Mouse (Mus musculus) liver, postnatal 0 days (tissue): ENCODE data around the gene Trim63. TPM values are rescaled to one million over a fixed set of nuclear protein-coding genes. Genes with fewer than 3 reads are reported as not detected.

Source experiments
- ATAC-seq: fragments of 200-750 bp; cut with Nextera tagmentation; 2 replicates; pipeline ENCODE4 v1.8.0; 2017; ENCODE audit warnings: mild to moderate bottlenecking, moderate library complexity
- DNase-seq: peaks from one replicate; pipeline ENCODE4 v3.0.0-alpha.2; 2016
- H3K27ac ChIP-seq: fragments of 300-500 bp; sonication (generic); 2 replicates; pipeline ENCODE4 v1.5.1; 2014; ENCODE audit warnings: antibody characterized with exemption, moderate library complexity, mild to moderate bottlenecking, low read depth
- H3K27me3 ChIP-seq: fragments of 300-500 bp; sonication (generic); 2 replicates; pipeline ENCODE4 v1.6.1; 2014; ENCODE audit warnings: low read length, control low read depth, mixed read lengths; ENCODE audit not compliant: insufficient read depth
- H3K36me3 ChIP-seq: fragments of 300-500 bp; sonication (generic); replicated peaks from 2 replicates; pipeline ENCODE4 v1.6.1; 2014; ENCODE audit warnings: mild to moderate bottlenecking, control low read depth, low read length, moderate library complexity, mixed read lengths; ENCODE audit not compliant: insufficient read depth
- H3K4me1 ChIP-seq: fragments of 300-500 bp; sonication (generic); 2 replicates; pipeline ENCODE4 v1.6.1; 2014; ENCODE audit warnings: antibody characterized with exemption, mild to moderate bottlenecking, control low read depth; ENCODE audit not compliant: insufficient read depth
- H3K4me2 ChIP-seq: fragments of 300-500 bp; sonication (generic); 2 replicates; pipeline ENCODE4 v1.6.1; 2014; ENCODE audit warnings: low read depth, mild to moderate bottlenecking, low read length, moderate library complexity, mixed read lengths
- H3K4me3 ChIP-seq: fragments of 300-500 bp; sonication (generic); 2 replicates; pipeline ENCODE4 v1.5.1; 2014; ENCODE audit warnings: low read depth, low read length
- H3K9ac ChIP-seq: fragments of 300-500 bp; sonication (generic); replicated peaks from 2 replicates; pipeline ENCODE4 v1.6.1; 2014; ENCODE audit warnings: mild to moderate bottlenecking, moderate library complexity
- H3K9me3 ChIP-seq: fragments of 300-500 bp; sonication (generic); 2 replicates; pipeline ENCODE4 v1.6.1; 2016; ENCODE audit warnings: mild to moderate bottlenecking, control low read depth, low read length, mixed read lengths
- CTCF ChIP-seq: sonication (generic); IDR thresholded peaks from 2 replicates; pipeline ENCODE4 v1.5.1; 2016; ENCODE audit warnings: antibody characterized with exemption, low read depth
- EP300 ChIP-seq: IDR thresholded peaks from 2 replicates; pipeline ENCODE4 v1.6.1; 2016; ENCODE audit warnings: antibody characterized with exemption, low read depth, mild to moderate bottlenecking
- WGBS: fragments of 180-500 bp; shearing (Covaris S2); extraction: QIAGEN DNeasy Blood & Tissue Kit; methylation state at CpG from one replicate; pipeline ENCODE4 v1.1.7; 2014; ENCODE audit not compliant: insufficient replicate concordance; 5-methylcytosine and 5-hydroxymethylcytosine counted together
- polyA plus RNA-seq: library from polyadenylated mRNA; unstranded; fragments of >200 nt; fragmentation: Nextera tagmentation; extraction: Ambion mirVana; gene quantifications from 2 replicates; pipeline ENCODE4 v1.2.1, GENCODE M21; 2015

Trim63 gene
- polyA plus RNA-seq, 1 experiment from 2014 or later = 0.34 TPM

- Histone ChIP-seq H3K4me2 (peak within 1 kb of the TSS; percentile 15; the same call in 1 of the 2 replicates), H3K9me3 (no peaks in the 10 kb centered on the region), H3K4me3 (peak within 1 kb of the TSS; percentile 14), H3K27ac (no peak within 1 kb of the TSS), H3K9ac (no peak within 1 kb of the TSS), H3K27me3 (peaks cover 38% of the 10 kb centered on the region), H3K4me1 (peaks cover 9% of the 10 kb centered on the region; the same call in 1 of the 2 replicates), H3K36me3 (no peaks in the 10 kb centered on the region)
- TF ChIP-seq EP300 (no peak), CTCF (no peak)
- 4% methylated on average over 61 of the region's 61 CpGs for WGBS
- no peak for ATAC-seq
- no peak for DNase-seq
Measured at GRCm38 (mm10) chr4:134343071-134344031, 28.4 kb downstream of the Trim63 start, which contains the start of gene Slc30a2. Gene Slc30a2 (plus strand): TSS chr4:134343181.

DNA sequence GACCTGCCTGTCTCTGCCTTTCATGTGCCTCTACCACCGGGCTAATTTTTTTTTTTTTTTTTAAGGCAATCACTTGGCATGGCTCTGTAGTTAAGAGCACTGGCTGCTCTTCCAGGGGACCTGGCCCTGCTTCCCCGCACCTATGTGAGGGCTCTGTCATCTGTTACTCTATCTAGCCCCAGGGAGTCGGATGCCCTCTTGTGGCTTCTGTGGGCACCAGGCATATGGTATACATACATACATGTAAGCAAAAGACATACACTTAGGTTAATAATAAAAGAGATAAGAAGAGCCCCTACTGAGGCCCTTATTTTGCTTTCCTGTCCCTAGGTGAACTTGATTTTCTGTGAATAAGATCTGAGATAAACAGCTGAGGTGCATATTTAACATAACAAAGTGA is 29.7 kb downstream of the Trim63 start:
- H3K27ac ChIP-seq = no peak overlapping the region
- WGBS = 48% methylated on average over 3 of the region's 3 CpGs
- no peak overlapping the region for H3K9ac ChIP-seq
- H3K27me3 ChIP-seq = peaks cover 38% of the 10 kb centered on the region
- no peak overlapping the region for H3K4me3 ChIP-seq
- H3K4me2 ChIP-seq = no peak overlapping the region
- H3K9me3 ChIP-seq = no peaks in the 10 kb centered on the region
- peaks cover 9% of the 10 kb centered on the region; the same call in 1 of the 2 replicates for H3K4me1 ChIP-seq
- DNase-seq = no peak
- no peaks in the 10 kb centered on the region for H3K36me3 ChIP-seq
- TF ChIP-seq CTCF (peak; percentile 29), EP300 (no peak)
- no peak for ATAC-seq

- Histone ChIP-seq H3K27me3 (peaks cover 34% of the 10 kb centered on the region), H3K4me3 (no peak overlapping the region), H3K4me2 (no peak overlapping the region), H3K27ac (no peak overlapping the region), H3K4me1 (peaks cover 9% of the 10 kb centered on the region; the same call in 1 of the 2 replicates), H3K9ac (no peak overlapping the region), H3K36me3 (no peaks in the 10 kb centered on the region), H3K9me3 (no peaks in the 10 kb centered on the region)
- no peak for TF ChIP-seq CTCF
- TF ChIP-seq EP300 = no peak
- ATAC-seq (no peak), DNase-seq (no peak)
- WGBS = 86% methylated on average over 15 of the region's 15 CpGs
Measured at GRCm38 (mm10) chr4:134345802-134346201, 30.9 kb downstream of the Trim63 start.

GRCm38 (mm10) chr4:134348078-134348477 is 33.2 kb downstream of the Trim63 start:
- H3K4me1 ChIP-seq = peaks cover 6% of the 10 kb centered on the region; the same call in 1 of the 2 replicates
- peaks cover 16% of the 10 kb centered on the region for H3K27me3 ChIP-seq
- no peak for TF ChIP-seq EP300
- TF ChIP-seq CTCF = no peak
- no peaks in the 10 kb centered on the region for H3K9me3 ChIP-seq
- no peak overlapping the region for H3K4me3 ChIP-seq
- no peak for ATAC-seq
- no peaks in the 10 kb centered on the region for H3K36me3 ChIP-seq
- whole genome bisulfite sequencing = 71% methylated on average over 11 of the region's 11 CpGs
- no peak overlapping the region for H3K4me2 ChIP-seq
- no peak overlapping the region for H3K9ac ChIP-seq
- peak; percentile 26 for DNase-seq
- no peak overlapping the region for H3K27ac ChIP-seq

DNA sequence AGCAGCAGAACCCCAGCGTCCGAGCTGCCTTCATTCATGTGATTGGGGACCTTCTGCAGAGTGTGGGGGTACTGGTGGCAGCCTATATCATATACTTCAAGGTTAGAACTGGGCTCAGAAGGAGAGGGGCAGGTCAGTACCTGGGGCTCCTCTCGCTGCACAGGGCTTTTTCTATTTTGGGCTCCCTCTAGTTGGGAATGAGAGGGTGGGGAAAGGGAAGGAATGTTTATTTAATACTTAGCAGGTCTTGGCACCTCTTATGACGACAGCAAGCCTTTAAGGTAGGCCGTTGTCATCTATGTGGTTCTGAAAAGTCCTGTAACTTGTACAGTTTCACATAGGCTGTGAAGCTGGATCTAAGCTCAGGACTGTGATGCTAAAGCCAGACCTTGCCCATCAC is 33.6 kb downstream of the Trim63 start:
- H3K4me3 ChIP-seq = no peak overlapping the region
- H3K4me2 ChIP-seq = no peak overlapping the region
- TF ChIP-seq EP300 (no peak), CTCF (no peak)
- no peak overlapping the region for H3K9ac ChIP-seq
- DNase-seq (no peak), ATAC-seq (no peak)
- H3K27ac ChIP-seq = no peak overlapping the region
- H3K9me3 ChIP-seq = no peaks in the 10 kb centered on the region
- H3K36me3 ChIP-seq = no peaks in the 10 kb centered on the region
- 72% methylated on average over 5 of the region's 5 CpGs for WGBS
- H3K4me1 ChIP-seq = peaks cover 2% of the 10 kb centered on the region; the same call in 1 of the 2 replicates
- peaks cover 12% of the 10 kb centered on the region for H3K27me3 ChIP-seq

GRCm38 (mm10) chr4:134349829-134350228 is 34.9 kb downstream of the Trim63 start:
- Histone ChIP-seq H3K36me3 (no peaks in the 10 kb centered on the region), H3K4me2 (no peak overlapping the region), H3K9ac (no peak overlapping the region), H3K9me3 (no peaks in the 10 kb centered on the region), H3K27me3 (peaks cover 1% of the 10 kb centered on the region; the same call in 1 of the 2 replicates), H3K4me1 (no peaks in the 10 kb centered on the region), H3K27ac (no peak overlapping the region), H3K4me3 (no peak overlapping the region)
- TF ChIP-seq EP300 (no peak), CTCF (no peak)
- DNase-seq = no peak
- WGBS = 83% methylated on average over 7 of the region's 7 CpGs
- ATAC-seq = no peak
